Mouse (Mus musculus) cerebellum, postnatal 10 days (tissue): ENCODE measurements around the gene Fam20b.
A peak's percentile ranks its signal among the peaks of the same experiment; 100 is the strongest.

Experiments
- DNase-seq, 2 experiments: peaks; one replicate each; pipeline ENCODE4 v3.0.0; 2021; ENCODE audit warnings: mixed read lengths in 2 of 2

Gene Fam20b

GRCm38 (mm10) chr1:156727234-156728108 is 8.6 kb upstream of the Fam20b start:
- no peak for DNase-seq

- DNase-seq = no peak
Measured at GRCm38 (mm10) chr1:156722089-156722488, 3.2 kb upstream of the Fam20b start.

GRCm38 (mm10) chr1:156720046-156720445 is 1.2 kb upstream of the Fam20b start:
- DNase-seq = no peak

GRCm38 (mm10) chr1:156718286-156718949 is 468 bp downstream of the Fam20b start:
- DNase-seq = no peak

GRCm38 (mm10) chr1:156717751-156718285 is 1.1 kb downstream of the Fam20b start:
- DNase-seq = peak in 1 of 2 experiments; percentile 14

- DNase-seq = no peak
Measured at GRCm38 (mm10) chr1:156716681-156717080, 2.2 kb downstream of the Fam20b start.

- DNase-seq = peak in 1 of 2 experiments; percentile 16
Measured at GRCm38 (mm10) chr1:156710472-156711098, 8.3 kb downstream of the Fam20b start.

- DNase-seq = no peak
Measured at GRCm38 (mm10) chr1:156708672-156709071, 10.2 kb downstream of the Fam20b start.

- DNase-seq = no peak
Measured at GRCm38 (mm10) chr1:156705696-156706285, 13.1 kb downstream of the Fam20b start.

- no peak for DNase-seq
Measured at GRCm38 (mm10) chr1:156703444-156703843, 15.4 kb downstream of the Fam20b start.

GRCm38 (mm10) chr1:156702151-156702550 is 16.7 kb downstream of the Fam20b start:
- no peak for DNase-seq

- DNase-seq = no peak
Measured at GRCm38 (mm10) chr1:156686025-156686661, 32.7 kb downstream of the Fam20b start.

- DNase-seq = no peak
Measured at GRCm38 (mm10) chr1:156679599-156679998, 39.3 kb downstream of the Fam20b start.

GRCm38 (mm10) chr1:156677230-156677629 is 41.7 kb downstream of the Fam20b start:
- DNase-seq = no peak

GRCm38 (mm10) chr1:156676596-156676995 is 42.3 kb downstream of the Fam20b start:
- DNase-seq = peak; percentile 63 to 71

- peak; percentile 68 to 76 for DNase-seq
Measured at GRCm38 (mm10) chr1:156676171-156676570, 42.7 kb downstream of the Fam20b start.

GRCm38 (mm10) chr1:156674195-156675000 is 44.5 kb downstream of the Fam20b start, which contains the start of gene Tor3a:
Gene Tor3a, minus strand, starts transcription at chr1:156674356.
- peak; percentile 69 to 74 for DNase-seq

GRCm38 (mm10) chr1:156673476-156674194 is 45.3 kb downstream of the Fam20b start:
- peak; percentile 29 to 42 for DNase-seq

GRCm38 (mm10) chr1:156672720-156673475 is 46.0 kb downstream of the Fam20b start:
- no peak for DNase-seq

- no peak for DNase-seq
Measured at GRCm38 (mm10) chr1:156671921-156672320, 47.0 kb downstream of the Fam20b start.
